Mouse (Mus musculus) cortical plate, adult 2 months (tissue): ENCODE measurements around the gene Ankrd65. TPM values are rescaled to one million over a fixed set of nuclear protein-coding genes. Genes with fewer than 3 reads are reported as not detected.

Experiments
- H3K27ac ChIP-seq: fragments of 200-500 bp; 2 replicates; pipeline ENCODE4 v1.5.1; 2012; ENCODE audit warnings: low read length, control low read depth, inconsistent platforms; ENCODE audit not compliant: insufficient read depth
- H3K4me1 ChIP-seq: fragments of 200-500 bp; 2 replicates; pipeline ENCODE4 v1.6.1; 2011; ENCODE audit warnings: low read length; ENCODE audit not compliant: control insufficient read depth, insufficient read depth
- H3K4me3 ChIP-seq: fragments of 200-500 bp; 2 replicates; pipeline ENCODE4 v1.5.1; 2011; ENCODE audit warnings: mild to moderate bottlenecking, low read length, control low read depth; ENCODE audit not compliant: insufficient read depth
- CTCF ChIP-seq: fragments of 200-500 bp; IDR thresholded peaks from 2 replicates; pipeline ENCODE4 v1.5.1; 2011; ENCODE audit warnings: mild to moderate bottlenecking, control low read depth, low read length; ENCODE audit not compliant: insufficient read depth; ENCODE audit errors: extremely low read depth
- POLR2A ChIP-seq: fragments of 200-500 bp; IDR thresholded peaks from 2 replicates; pipeline ENCODE4 v1.6.1; 2011; ENCODE audit warnings: mild to moderate bottlenecking, low read length, control low read depth; ENCODE audit not compliant: insufficient read depth; ENCODE audit errors: extremely low read depth
- polyA plus RNA-seq: library from polyadenylated mRNA; depleted of rRNA; stranded (reverse); fragments of >200 nt; gene quantifications from 2 replicates; pipeline ENCODE4 v1.2.3, GENCODE M21; 2012

The Ankrd65 gene
- polyA plus RNA-seq, 1 experiment = not detected

DNA sequence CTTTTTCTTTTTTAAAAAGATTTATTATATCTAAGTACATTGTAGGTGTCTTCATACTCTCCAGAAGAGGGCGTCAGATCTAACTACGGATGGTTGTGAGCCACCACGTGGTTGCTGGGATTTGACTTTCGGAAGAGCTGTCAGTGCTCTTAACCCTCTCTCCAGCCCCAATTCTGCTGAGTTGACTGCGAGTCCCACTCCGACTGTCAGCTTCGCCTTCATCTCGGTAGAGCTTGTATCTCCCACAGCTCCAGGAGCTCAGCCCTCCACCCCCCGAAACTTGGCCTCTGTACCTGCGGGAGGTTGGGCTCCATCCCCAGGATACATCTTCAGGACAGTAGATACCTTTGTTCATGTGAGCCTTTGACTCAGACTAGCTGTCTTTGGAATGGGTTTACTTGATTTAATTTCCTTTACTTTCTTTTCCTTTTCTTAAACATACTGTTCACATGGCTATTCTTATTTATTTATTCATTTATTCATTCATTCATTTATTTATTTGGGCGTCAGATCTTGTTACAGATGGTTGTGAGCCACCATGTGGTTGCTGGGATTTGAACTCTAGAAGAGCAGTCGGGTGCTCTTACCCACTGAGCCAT, 12.6 kb downstream of the Ankrd65 start, which contains the start of gene Mrpl20:
TSS of gene Mrpl20 (plus strand) at position 138 of the 599 bp plus-strand sequence.
- Histone ChIP-seq H3K27ac (peak within 1 kb of the TSS; percentile 43; the same call in 1 of the 2 replicates), H3K4me1 (peaks cover 3% of the 10 kb centered on the region; the same call in 1 of the 2 replicates), H3K4me3 (peak within 1 kb of the TSS; percentile 96)
- TF ChIP-seq CTCF = no peak
- TF ChIP-seq POLR2A = no peak

DNA sequence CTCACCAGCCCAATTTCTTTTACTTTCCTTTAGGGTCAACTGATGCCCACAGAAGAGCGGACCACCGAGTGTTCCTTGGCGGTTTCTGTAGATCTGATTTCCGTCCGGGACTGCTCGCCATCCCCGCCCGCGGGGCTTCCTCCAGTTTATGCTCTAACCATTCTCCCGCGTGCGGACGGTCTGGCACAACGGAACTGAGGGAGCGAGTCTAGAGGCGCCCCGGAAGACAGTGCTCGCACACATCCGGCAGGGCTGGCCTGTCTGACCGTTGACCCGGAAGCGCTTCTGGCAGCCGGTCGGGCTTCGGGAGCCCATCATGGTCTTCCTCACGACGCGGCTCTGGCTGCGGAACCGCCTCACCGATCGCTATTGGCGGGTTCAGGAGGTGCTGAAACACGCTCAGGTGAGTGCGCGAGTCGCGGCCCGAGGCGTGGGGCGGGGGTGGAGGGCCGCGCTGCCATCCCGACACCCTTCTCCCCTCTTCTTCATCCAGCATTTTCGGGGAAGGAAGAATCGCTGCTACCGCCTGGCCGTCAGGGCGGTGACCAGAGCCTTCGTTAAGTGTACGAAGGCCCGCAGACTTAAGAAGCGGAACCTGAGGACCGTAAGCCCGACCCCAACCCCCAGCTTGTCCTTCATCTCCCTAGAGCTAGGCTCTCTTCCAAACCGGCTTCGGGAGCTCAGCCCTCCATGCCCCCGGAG, 13.3 kb downstream of the Ankrd65 start:
- TF ChIP-seq CTCF (no peak), POLR2A (peak; percentile 51; the same call in 1 of the 2 replicates)

DNA sequence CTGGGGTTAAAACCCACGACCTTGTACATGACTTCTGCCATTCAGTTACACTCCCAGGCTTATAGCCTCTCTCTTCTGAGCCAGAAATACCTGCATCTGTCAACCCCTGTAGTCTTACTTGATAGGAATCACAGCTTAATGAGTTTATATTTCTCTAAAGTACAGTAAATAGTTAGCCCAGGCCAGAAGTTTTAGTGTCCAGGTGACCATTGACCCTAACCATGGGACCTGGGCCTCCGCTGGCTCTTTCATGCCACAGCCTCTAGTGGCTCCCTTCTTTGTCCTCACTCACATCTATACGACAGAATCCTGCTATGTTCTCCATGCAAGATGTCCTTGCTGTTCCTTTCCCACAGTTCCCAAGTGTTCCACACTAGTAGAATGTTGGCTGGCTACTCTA, 17.6 kb downstream of the Ankrd65 start:
- Histone ChIP-seq H3K27ac (no peak overlapping the region), H3K4me1 (peaks cover 3% of the 10 kb centered on the region; the same call in 1 of the 2 replicates), H3K4me3 (no peak overlapping the region)
- TF ChIP-seq CTCF (no peak), POLR2A (no peak)

More for the DNA sequence above, 13.3 kb downstream of the Ankrd65 start:
- Histone ChIP-seq H3K4me3 (peak overlapping the region; percentile 96), H3K4me1 (peaks cover 3% of the 10 kb centered on the region; the same call in 1 of the 2 replicates), H3K27ac (peak overlapping the region; percentile 43; the same call in 1 of the 2 replicates)

DNA sequence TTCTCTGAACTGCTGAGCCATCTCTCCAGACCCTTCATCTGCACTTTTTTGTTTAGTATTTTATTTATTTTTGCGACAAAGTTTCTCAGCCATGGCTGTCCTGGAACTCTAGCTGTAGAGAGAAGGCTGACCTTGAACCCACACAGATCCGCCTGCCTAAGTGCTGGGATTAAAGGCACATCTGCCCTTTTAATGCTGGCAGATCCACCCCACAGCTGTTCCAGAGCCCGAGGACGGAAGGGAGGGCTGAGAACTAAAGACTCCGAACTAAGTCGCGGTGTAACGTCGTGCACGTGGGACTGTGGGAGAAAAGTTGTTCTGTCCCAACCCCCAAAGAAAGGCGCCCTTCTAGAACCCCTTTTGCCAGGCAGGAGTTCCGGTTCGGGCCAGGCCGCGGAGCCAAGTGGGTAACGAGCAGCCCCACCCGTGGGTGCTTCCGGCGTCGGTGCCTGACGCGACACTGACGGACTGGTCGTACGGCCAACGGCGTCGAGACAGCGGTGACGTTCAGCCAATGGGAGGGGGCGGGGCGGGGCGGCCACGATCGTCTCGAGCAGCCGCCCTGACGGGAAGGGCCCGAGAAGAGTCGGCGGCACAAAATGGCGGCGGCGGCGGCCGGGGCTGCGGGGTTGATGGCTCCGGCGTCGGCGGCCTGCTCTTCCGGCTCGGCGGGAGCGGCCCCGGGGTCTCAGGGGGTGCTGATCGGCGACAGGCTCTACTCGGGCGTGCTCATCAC, 21.9 kb downstream of the Ankrd65 start, which contains the start of gene Ccnl2:
TSS of gene Ccnl2 (plus strand) at position 561 of the 736 bp plus-strand sequence.
- Histone ChIP-seq H3K27ac (peak within 1 kb of the TSS; percentile 90), H3K4me3 (peak within 1 kb of the TSS; percentile 90), H3K4me1 (peaks cover 4% of the 10 kb centered on the region)
- 0 out of 2 replicates have a peak, but pooled peaks have one; percentile 9 for TF ChIP-seq POLR2A
- no peak for TF ChIP-seq CTCF

DNA sequence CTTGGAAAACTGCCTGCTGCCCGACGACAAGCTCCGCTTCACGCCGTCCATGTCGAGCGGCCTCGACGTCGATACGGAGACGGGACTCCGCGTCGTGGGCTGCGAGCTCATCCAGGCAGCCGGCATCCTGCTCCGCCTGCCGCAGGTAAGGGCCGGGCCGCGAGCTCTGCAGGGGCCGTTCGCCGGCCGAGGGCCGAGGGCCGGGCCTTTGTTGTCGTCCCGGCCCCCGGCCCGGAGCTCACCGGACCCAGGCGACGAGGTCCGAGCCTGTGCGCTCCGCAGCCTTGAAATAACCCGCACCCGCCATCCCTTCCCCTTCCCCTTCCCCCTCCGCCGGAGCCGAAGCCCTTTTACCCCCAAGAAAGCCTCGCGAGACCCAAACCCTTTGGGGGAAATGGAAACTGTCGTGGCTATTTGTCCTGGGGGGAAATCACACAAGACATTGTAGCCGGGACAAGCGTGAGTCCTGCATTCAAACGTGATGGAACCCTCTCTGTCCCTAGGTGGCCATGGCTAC, 22.5 kb downstream of the Ankrd65 start:
- Histone ChIP-seq H3K4me1 (peaks cover 4% of the 10 kb centered on the region), H3K4me3 (peak overlapping the region; percentile 90), H3K27ac (peak overlapping the region; percentile 90)
- TF ChIP-seq POLR2A (no peak), CTCF (no peak)

DNA sequence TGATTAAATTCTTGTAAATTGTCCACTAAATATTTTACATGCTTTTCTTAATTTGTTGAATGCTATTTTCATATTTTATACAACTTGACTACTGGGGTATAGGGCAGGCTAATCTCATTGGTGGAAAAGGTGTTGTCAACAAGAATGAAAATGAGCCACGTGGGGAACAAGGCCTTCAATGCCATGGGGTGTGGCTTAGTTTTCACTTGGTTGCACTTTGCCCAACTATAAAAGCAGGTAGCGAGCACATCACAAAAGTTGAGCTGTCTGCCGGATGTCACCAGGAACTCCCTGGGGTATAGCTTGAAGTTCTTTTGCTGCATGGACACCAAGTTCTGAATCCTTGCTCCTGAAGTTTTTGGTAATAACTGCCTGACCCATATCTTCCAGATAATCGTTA, 27.3 kb downstream of the Ankrd65 start:
- TF ChIP-seq CTCF = no peak
- no peak for TF ChIP-seq POLR2A

DNA sequence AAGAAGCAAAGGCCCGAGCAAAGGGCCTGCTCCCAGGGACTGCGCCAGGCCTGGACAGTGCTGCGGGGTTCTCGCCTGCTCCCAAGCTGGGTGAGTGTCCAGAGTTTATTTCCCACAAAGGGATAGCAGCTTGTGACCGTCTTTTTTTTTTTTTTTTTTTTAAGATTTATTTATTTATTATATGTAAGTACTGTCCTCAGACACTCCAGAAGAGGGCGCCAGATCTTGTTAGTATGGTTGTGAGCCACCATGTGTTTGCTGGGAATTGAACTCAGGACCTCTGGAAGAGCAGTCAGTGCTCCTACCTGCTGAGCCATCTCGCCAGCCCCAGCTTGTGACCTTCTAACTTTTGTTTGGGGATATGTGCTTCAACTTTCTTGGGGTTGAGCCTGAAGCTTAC, 30.8 kb downstream of the Ankrd65 start:
- TF ChIP-seq POLR2A (no peak), CTCF (no peak)
- Histone ChIP-seq H3K27ac (no peak overlapping the region), H3K4me1 (peaks cover 1% of the 10 kb centered on the region; the same call in 1 of the 2 replicates), H3K4me3 (no peak overlapping the region)

More for the DNA sequence above, 27.3 kb downstream of the Ankrd65 start:
- Histone ChIP-seq H3K4me3 (no peak overlapping the region), H3K27ac (no peak overlapping the region), H3K4me1 (peaks cover 4% of the 10 kb centered on the region)

DNA sequence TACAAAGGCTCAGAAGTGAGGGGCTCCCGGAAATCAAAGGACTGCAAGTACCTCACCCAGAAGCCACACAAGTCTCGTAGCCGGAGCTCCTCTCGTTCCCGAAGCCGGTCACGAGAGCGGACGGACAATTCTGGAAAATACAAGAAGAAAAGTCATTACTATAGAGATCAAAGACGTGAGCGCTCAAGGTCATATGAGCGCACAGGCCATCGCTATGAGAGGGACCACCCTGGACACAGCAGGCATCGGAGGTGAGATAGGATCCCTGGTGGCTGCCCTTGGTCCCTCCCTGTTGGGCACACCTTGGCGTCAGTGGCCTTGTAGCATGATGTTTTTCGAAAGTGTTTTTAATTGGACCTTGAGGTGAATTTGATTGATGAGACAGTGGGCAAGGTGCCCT, 33.2 kb downstream of the Ankrd65 start:
- peaks cover 1% of the 10 kb centered on the region; the same call in 1 of the 2 replicates for H3K4me1 ChIP-seq
- H3K4me3 ChIP-seq = no peak overlapping the region
- H3K27ac ChIP-seq = no peak overlapping the region
- TF ChIP-seq POLR2A = no peak
- no peak for TF ChIP-seq CTCF

DNA sequence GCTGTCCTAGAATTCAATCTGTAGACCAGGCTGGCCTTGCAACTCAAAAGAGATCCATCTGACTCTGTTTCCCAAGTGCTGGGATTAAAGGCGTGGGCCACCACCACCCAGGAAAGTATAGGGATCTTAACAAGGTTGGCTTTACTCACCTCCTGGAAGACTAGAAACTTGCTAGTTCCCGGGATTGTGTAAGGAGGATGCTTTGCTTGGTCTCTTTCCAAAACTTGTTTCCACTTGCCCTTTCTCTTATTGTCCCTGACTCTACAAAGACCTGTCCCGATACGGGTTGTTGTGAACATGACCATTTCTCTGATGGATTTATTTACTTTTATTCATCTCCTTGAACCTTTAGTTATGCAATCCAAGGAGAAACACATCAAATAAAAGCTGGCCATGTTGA, 39.6 kb downstream of the Ankrd65 start:
- peaks cover 4% of the 10 kb centered on the region for H3K4me1 ChIP-seq
- no peak overlapping the region for H3K4me3 ChIP-seq
- no peak for TF ChIP-seq CTCF
- no peak for TF ChIP-seq POLR2A
- no peak overlapping the region for H3K27ac ChIP-seq
